Mouse (Mus musculus): ENCODE measurements around the gene Prg4.

GRCm38 (mm10) chr1:150463691-150464090, 2.3 kb downstream of the Prg4 start:
- TF ChIP-seq EP300 (IDR thresholded peaks at IDR 0.05; ENCODE audit: insufficient read depth, low read depth, low read length) (no peak), CTCF (IDR thresholded peaks at IDR 0.05; ENCODE audit: low read depth, low read length) (no peak), POLR2A (IDR thresholded peaks at IDR 0.05; ENCODE audit: insufficient read depth, low read length) (no peak)
